19 mouse cellular contexts compared by ENCODE assay signal in genomic region chr12:6132451-6132850, GRCm38 (mm10).
A peak's percentile ranks its signal among the peaks of the same experiment; 100 is the strongest.
DNase-seq lines count a peak whose midpoint lies in the region.
"Had no signal": no experiment of that assay in that cellular context is flagged by ENCODE, and none has a peak within 500 bp of the region (broad histone marks: within the 10 kb centered on the region; RNA-seq: fewer than 3 reads in every experiment).

No protein-coding gene starts in this region.

- 72% methylated on average over 2 of the region's 2 CpGs for WGBS in heart, embryonic 10.5 days

- DNase-seq in cerebellum, adult 18-20 months, result peak; percentile 3 to 9
- no peak for DNase-seq in cerebellum, adult 9-10 months
- peak; percentile 90 for DNase-seq in heart, adult 11 months
- DNase-seq in heart, embryonic 10.5 days (ENCODE audit: low spot score), result no peak
- peak; percentile 1 for DNase-seq in left cerebral cortex, postnatal 4 days
- DNase-seq in left cerebral cortex, adult 18-20 months (ENCODE audit: low spot score in 2 of 2), result no peak
- peak; percentile 39 for DNase-seq in heart, postnatal 4 days
- DNase-seq in frontal cortex, postnatal 14 days (ENCODE audit: low spot score in 2 of 2), result no peak
- DNase-seq: adrenal gland, adult 8-10 months; adrenal gland, postnatal 36 days; B cell, adult 2 months; cerebellum, adult 8-10 months; forebrain, postnatal 0 days; kidney, adult 8-10 months had no signal

- no peaks in the 10 kb centered on the region for H3K9me3 ChIP-seq in heart, embryonic 10.5 days
- H3K9me3 ChIP-seq: embryonic facial prominence, embryonic 10.5 days; forebrain, embryonic 13.5 days; heart, embryonic 13.5 days; hindbrain, embryonic 12.5 days had no signal

- no peaks in the 10 kb centered on the region for H3K4me1 ChIP-seq in heart, embryonic 10.5 days
- H3K4me1 ChIP-seq: embryonic facial prominence, embryonic 10.5 days; forebrain, embryonic 13.5 days; heart, embryonic 13.5 days; hindbrain, embryonic 12.5 days had no signal

- intact Hi-C loops in left cerebral cortex, postnatal 4 days (cut with DNase I), result no loop called here

- H3K36me3 ChIP-seq in heart, embryonic 10.5 days, result no peaks in the 10 kb centered on the region
- H3K36me3 ChIP-seq: embryonic facial prominence, embryonic 10.5 days; G1E; heart, embryonic 13.5 days; hindbrain, embryonic 12.5 days had no signal

- no peak overlapping the region for H3K27ac ChIP-seq in heart, embryonic 10.5 days
- H3K27ac ChIP-seq: embryonic facial prominence, embryonic 10.5 days; forebrain, embryonic 13.5 days; heart, embryonic 13.5 days; hindbrain, embryonic 12.5 days had no signal

- no peaks in the 10 kb centered on the region for H3K27me3 ChIP-seq in heart, embryonic 10.5 days (ENCODE audit: insufficient read depth, poor library complexity, severe bottlenecking)
- H3K27me3 ChIP-seq: forebrain, embryonic 13.5 days; heart, embryonic 13.5 days; hindbrain, embryonic 12.5 days had no signal

- no peak overlapping the region for H3K4me3 ChIP-seq in heart, embryonic 10.5 days
- H3K4me3 ChIP-seq: embryonic facial prominence, embryonic 10.5 days; forebrain, embryonic 13.5 days; heart, embryonic 13.5 days; hindbrain, embryonic 12.5 days had no signal

Comparison
In these comparisons a context has a peak if more than half of its experiments do, and no peak if none do; other contexts are left out.
1. DNase-seq: peak in cerebellum, adult 18-20 months (2 of 2), heart, adult 11 months (single experiment), left cerebral cortex, postnatal 4 days (single experiment) and heart, postnatal 4 days (single experiment); none in cerebellum, adult 9-10 months (single experiment), heart, embryonic 10.5 days (single experiment), left cerebral cortex, adult 18-20 months (0 of 2) and frontal cortex, postnatal 14 days (0 of 2).